Mouse (Mus musculus) left cerebral cortex, postnatal 10 days (tissue): Measurements from ENCODE around the gene Slfn14. TPM values are rescaled to one million over a fixed set of nuclear protein-coding genes. Genes with fewer than 3 reads are reported as not detected.
"Not testable (repeated sequence)": the region's sequence is repeated elsewhere in the genome, so short reads cannot be mapped to it uniquely, and the experiment has no call there.

Source experiments
- DNase-seq, 2 experiments: peaks; one replicate each; pipeline ENCODE4 v3.0.0; 2021 to 2022; ENCODE audit warnings: low spot score in 2 of 2, mixed read lengths in 1 of 2; ENCODE audit errors: extremely low spot score in 1 of 2
- intact Hi-C: fragments of 180-260 bp; cut with DNase I; formaldehyde crosslinking; loops from one replicate; pipeline ENCODE4 v1.15.1; 2025
- total RNA-seq, 2 experiments: library from RNA; stranded (reverse); gene quantifications; 2 replicates each; pipeline ENCODE4 v1.2.3; 2021

Gene Slfn14
- total RNA-seq, result under 1 TPM in 1 of 2 experiments, not detected in 1; 0.11 TPM

GRCm38 (mm10) chr11:83286566-83286965 lies at the start of gene Slfn14:
Slfn14 (minus strand) TSS chr11:83286726.
- intact Hi-C loops, result no loop called here
- DNase-seq, result no peak

- DNase-seq, result no peak
Measured at GRCm38 (mm10) chr11:83335826-83336225, 49.3 kb upstream of the Slfn14 start.

GRCm38 (mm10) chr11:83327427-83327826 lies 40.9 kb upstream of the Slfn14 start:
- intact Hi-C loops, result loop anchor here (5.0 kb wide), 1 partner anchor 95 kb away; no protein-coding TSS in a partner anchor

More at GRCm38 (mm10) chr11:83335826-83336225, 49.3 kb upstream of the Slfn14 start:
- intact Hi-C loops, result no loop called here

GRCm38 (mm10) chr11:83326692-83327091 lies 40.2 kb upstream of the Slfn14 start:
- intact Hi-C loops, result loop anchor here (5.0 kb wide), 1 partner anchor 96 kb away; no protein-coding TSS in a partner anchor
- not testable (repeated sequence) for DNase-seq

More at GRCm38 (mm10) chr11:83327427-83327826, 40.9 kb upstream of the Slfn14 start:
- peak; percentile 40 to 64 for DNase-seq

- intact Hi-C loops, result no loop called here
- DNase-seq, result no peak
Measured at GRCm38 (mm10) chr11:83319048-83319447, 32.5 kb upstream of the Slfn14 start.

- no peak for DNase-seq
- intact Hi-C loops, result no loop called here
Measured at GRCm38 (mm10) chr11:83312471-83312870, 25.9 kb upstream of the Slfn14 start.

- DNase-seq, result no peak
- intact Hi-C loops, result no loop called here
Measured at GRCm38 (mm10) chr11:83306700-83307253, 20.3 kb upstream of the Slfn14 start.

GRCm38 (mm10) chr11:83304485-83304884 lies 18.0 kb upstream of the Slfn14 start:
- intact Hi-C loops, result no loop called here
- DNase-seq, result no peak

- DNase-seq, result no peak
- intact Hi-C loops, result no loop called here
Measured at GRCm38 (mm10) chr11:83303751-83304150, 17.2 kb upstream of the Slfn14 start.

- peak; percentile 96 for DNase-seq
- intact Hi-C loops, result no loop called here
Measured at GRCm38 (mm10) chr11:83302526-83303251, 16.2 kb upstream of the Slfn14 start, which contains the start of gene Pex12. Pex12 (minus strand) TSS chr11:83302586.

GRCm38 (mm10) chr11:83302124-83302523 lies 15.6 kb upstream of the Slfn14 start:
- no peak for DNase-seq
- intact Hi-C loops, result no loop called here

GRCm38 (mm10) chr11:83301431-83301831 lies 14.9 kb upstream of the Slfn14 start:
- intact Hi-C loops, result no loop called here
- no peak for DNase-seq

GRCm38 (mm10) chr11:83299724-83300123 lies 13.2 kb upstream of the Slfn14 start:
- DNase-seq, result no peak
- intact Hi-C loops, result no loop called here

- peak; percentile 95 for DNase-seq
- intact Hi-C loops, result no loop called here
Measured at GRCm38 (mm10) chr11:83298225-83299195, 12.0 kb upstream of the Slfn14 start, which contains the start of gene Ap2b1. Ap2b1 (plus strand) TSS chr11:83299024.

- intact Hi-C loops, result no loop called here
- no peak for DNase-seq
Measured at GRCm38 (mm10) chr11:83297816-83298215, 11.3 kb upstream of the Slfn14 start.

GRCm38 (mm10) chr11:83294133-83294532 lies 7.6 kb upstream of the Slfn14 start:
- no peak for DNase-seq
- intact Hi-C loops, result no loop called here

GRCm38 (mm10) chr11:83293182-83293581 lies 6.7 kb upstream of the Slfn14 start:
- DNase-seq, result no peak
- intact Hi-C loops, result no loop called here

- no peak for DNase-seq
- intact Hi-C loops, result no loop called here
Measured at GRCm38 (mm10) chr11:83292251-83292587, 5.7 kb upstream of the Slfn14 start.
